Mouse (Mus musculus) CH12.LX (cell line): Measurements from ENCODE around the gene Hyal2. TPM values are rescaled to one million over a fixed set of nuclear protein-coding genes. Genes with fewer than 3 reads are reported as not detected.
A peak's percentile ranks its signal among the peaks of the same experiment; 100 is the strongest.

Experiments used
- DNase-seq: peaks from one replicate; pipeline ENCODE4 v3.0.0-alpha.2; 2013; ENCODE audit errors: extremely low read depth
- H3K27ac ChIP-seq: 2 replicates; pipeline ENCODE4 v1.5.1; 2012; ENCODE audit warnings: low read depth, mild to moderate bottlenecking, control low read depth, moderate library complexity; ENCODE audit not compliant: insufficient read depth
- H3K27me3 ChIP-seq: replicated peaks from 2 replicates; pipeline ENCODE3; 2012; ENCODE audit warnings: inconsistent platforms
- H3K36me3 ChIP-seq, 2 experiments: replicated peaks in 1 of 2; 2 replicates each; pipeline versions ENCODE3 to v1.6.1; 2012; ENCODE audit warnings: inconsistent platforms in 1 of 2, low read length in 1 of 2, mild to moderate bottlenecking in 1 of 2, mixed read lengths in 1 of 2, moderate library complexity in 1 of 2; ENCODE audit not compliant: control insufficient read depth in 1 of 2, insufficient read depth in 1 of 2
- H3K4me1 ChIP-seq, 2 experiments: 2 replicates each; pipeline ENCODE4 v1.6.1; 2012; ENCODE audit warnings: inconsistent platforms in 1 of 2, moderate library complexity in 1 of 2; ENCODE audit not compliant: insufficient read depth in 2 of 2, control insufficient read depth in 1 of 2
- H3K4me2 ChIP-seq: 2 replicates; pipeline ENCODE4 v1.6.1; 2012; ENCODE audit warnings: low read depth, mild to moderate bottlenecking, control low read depth; ENCODE audit not compliant: poor library complexity, insufficient read depth, severe bottlenecking
- H3K4me3 ChIP-seq, 3 experiments: fragments of 150-350 bp in 1 of 3; sonication (generic) in 1 of 3; replicated peaks in 1 of 3; 2 replicates each; pipeline versions ENCODE3 to v1.5.1; 2011 to 2012; ENCODE audit warnings: low read depth in 2 of 3, low read length in 2 of 3, mild to moderate bottlenecking in 2 of 3, moderate library complexity in 2 of 3, control low read depth in 1 of 3, improper control_type of control experiment in 1 of 3, inconsistent platforms in 1 of 3, mixed read lengths in 1 of 3; ENCODE audit not compliant: poor library complexity in 1 of 3
- H3K79me2 ChIP-seq: replicated peaks from 2 replicates; pipeline ENCODE4 v1.6.1; 2012; ENCODE audit warnings: mild to moderate bottlenecking, moderate library complexity; ENCODE audit not compliant: control insufficient read depth, poor library complexity, insufficient read depth, severe bottlenecking; ENCODE audit errors: extremely low read depth
- H3K9ac ChIP-seq: 2 replicates; pipeline ENCODE4 v1.6.1; 2012; ENCODE audit warnings: low read depth, mild to moderate bottlenecking, control low read depth, moderate library complexity; ENCODE audit not compliant: insufficient read depth
- H3K9me3 ChIP-seq: replicated peaks from 2 replicates; pipeline ENCODE3; 2012; ENCODE audit warnings: low read length, inconsistent platforms, mixed read lengths
- BHLHE40 ChIP-seq: IDR thresholded peaks from 2 replicates; pipeline ENCODE4 v1.6.1; 2011; ENCODE audit warnings: mild to moderate bottlenecking, low read depth, low read length, improper control_type of control experiment
- E2F4 ChIP-seq: IDR thresholded peaks from 2 replicates; pipeline ENCODE4 v1.6.1; 2011; ENCODE audit warnings: low read depth, low read length, improper control_type of control experiment; ENCODE audit not compliant: insufficient replicate concordance
- ELF1 ChIP-seq: IDR thresholded peaks from 2 replicates; pipeline ENCODE4 v1.6.1; 2014; ENCODE audit warnings: low read depth, mild to moderate bottlenecking, inconsistent platforms, low read length, improper control_type of control experiment
- EP300 ChIP-seq: IDR thresholded peaks from 2 replicates; pipeline ENCODE4 v1.6.1; 2011; ENCODE audit warnings: low read length, improper control_type of control experiment
- ETS1 ChIP-seq: conservative IDR thresholded peaks from 2 replicates; pipeline ENCODE4 v1.6.1; 2012; ENCODE audit warnings: low read depth, mild to moderate bottlenecking, inconsistent platforms, low read length, improper control_type of control experiment, moderate library complexity
- HCFC1 ChIP-seq: IDR thresholded peaks from 2 replicates; pipeline ENCODE4 v1.6.1; 2012; ENCODE audit warnings: low read depth, mild to moderate bottlenecking, inconsistent platforms, low read length, improper control_type of control experiment
- MAX ChIP-seq: IDR thresholded peaks from 2 replicates; pipeline ENCODE4 v1.6.1; 2011; ENCODE audit warnings: low read length, improper control_type of control experiment
- MXI1 ChIP-seq: IDR thresholded peaks from 2 replicates; pipeline ENCODE4 v1.6.1; 2011; ENCODE audit warnings: mild to moderate bottlenecking, low read depth, low read length, improper control_type of control experiment
- MYC ChIP-seq: IDR thresholded peaks from 2 replicates; pipeline ENCODE4 v1.6.1; 2011; ENCODE audit warnings: low read depth, mild to moderate bottlenecking, improper control_type of control experiment, low read length
- NRF1 ChIP-seq: IDR thresholded peaks from 2 replicates; pipeline ENCODE4 v1.6.1; 2014; ENCODE audit warnings: low read depth, mild to moderate bottlenecking, inconsistent platforms, low read length, improper control_type of control experiment, moderate library complexity
- POLR2A ChIP-seq: IDR thresholded peaks from 2 replicates; pipeline ENCODE4 v1.6.1; 2011; ENCODE audit warnings: low read depth, mild to moderate bottlenecking, improper control_type of control experiment, low read length
- RAD21 ChIP-seq: IDR thresholded peaks from 2 replicates; pipeline ENCODE4 v1.6.1; 2011; ENCODE audit warnings: low read depth, mild to moderate bottlenecking, low read length, improper control_type of control experiment, moderate library complexity
- SIN3A ChIP-seq: IDR thresholded peaks from 2 replicates; pipeline ENCODE4 v1.6.1; 2012; ENCODE audit warnings: low read length, improper control_type of control experiment, inconsistent platforms
- TCF12 ChIP-seq: IDR thresholded peaks from 2 replicates; pipeline ENCODE4 v1.6.1; 2014; ENCODE audit warnings: low read depth, mild to moderate bottlenecking, inconsistent platforms, low read length, improper control_type of control experiment
- USF1 ChIP-seq: IDR thresholded peaks from 2 replicates; pipeline ENCODE4 v1.6.1; 2014; ENCODE audit warnings: low read depth, mild to moderate bottlenecking, inconsistent platforms, low read length, improper control_type of control experiment
- ZC3H11A ChIP-seq: IDR thresholded peaks from 2 replicates; pipeline ENCODE4 v1.6.1; 2012; ENCODE audit warnings: low read depth, mild to moderate bottlenecking, inconsistent platforms, low read length, improper control_type of control experiment
- dilution Hi-C: fragments of 300-500 bp; cut with MboI; formaldehyde crosslinking; loops from 2 replicates; pipeline ENCODE4 v1.14.3; 2020; ENCODE audit warnings: low sequenced_read_pairs; ENCODE audit not compliant: extremely low pct_unique_long_range_greater_than_20kb, extremely low pct_ligation_motif_present
- in situ Hi-C: fragments of 300-500 bp; cut with MboI; formaldehyde crosslinking; loops from 3 replicates; pipeline ENCODE4 v1.14.3; 2019; ENCODE audit warnings: low sequenced_read_pairs, low pct_ligation_motif_present, low pct_unique_long_range_greater_than_20kb, mixed read lengths
- polyA plus RNA-seq: library from polyadenylated mRNA; unstranded; fragments of >175 nt; gene quantifications from 2 replicates; pipeline ENCODE4 v1.2.1, GENCODE M21; 2012; ENCODE audit warnings: low read depth; ENCODE audit not compliant: insufficient read length
- total RNA-seq, 2 experiments: library from RNA; depleted of rRNA; stranded (reverse); fragments of 300-350 nt in 1 of 2; fragments of >200 nt in 1 of 2; gene quantifications; 2 replicates each; pipeline ENCODE4 v1.2.3; 2012 to 2014

Hyal2 gene
- total and polyA plus RNA-seq, 3 experiments = 16.4 to 30.9 (median 26.8) TPM

DNA sequence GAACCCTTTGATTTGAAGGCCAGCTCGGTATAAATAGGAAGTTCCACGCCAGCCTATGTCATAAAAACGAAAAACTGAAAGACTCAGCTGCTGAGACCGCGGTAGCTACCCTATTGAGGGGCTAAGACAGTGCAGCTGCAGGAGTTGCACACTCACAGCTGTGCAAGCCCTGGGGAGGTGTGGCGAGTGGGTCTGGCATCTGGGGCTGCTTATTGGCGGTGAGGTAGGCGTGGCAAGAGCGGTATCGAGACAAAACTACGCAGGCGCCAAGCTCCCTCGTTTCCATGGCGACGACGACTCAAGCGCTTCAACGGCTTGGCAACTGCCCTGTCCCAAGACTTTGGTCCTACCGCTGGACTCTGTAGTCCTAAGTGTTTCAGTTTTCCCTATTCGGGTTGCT is 20.7 kb upstream of the Hyal2 start, which contains the start of gene Zmynd10:
Zmynd10 (plus strand) TSS at position 273 of the 400 bp plus-strand sequence.
- H3K27ac ChIP-seq = no peak within 1 kb of the TSS
- peaks cover 23 to 36% of the 10 kb centered on the region in 2 experiments for H3K36me3 ChIP-seq
- no peak within 1 kb of the TSS for H3K4me3 ChIP-seq
- H3K9ac ChIP-seq = no peak within 1 kb of the TSS
- peaks cover 3 to 42% of the 10 kb centered on the region in 2 experiments; a peak in 3 of 4 replicates for H3K4me1 ChIP-seq
- H3K79me2 ChIP-seq = no peaks in the 10 kb centered on the region
- in situ Hi-C loops = no loop called here
- dilution Hi-C loops = no loop called here
- H3K4me2 ChIP-seq = peak within 1 kb of the TSS; percentile 38
- no peaks in the 10 kb centered on the region for H3K9me3 ChIP-seq
- no peaks in the 10 kb centered on the region for H3K27me3 ChIP-seq
- TF ChIP-seq HCFC1 (peak; percentile 19; the same call in 1 of the 2 replicates), POLR2A (no peak), ZC3H11A (no peak), TCF12 (peak; percentile 71), MXI1 (peak; percentile 79), EP300 (no peak), SIN3A (peak; percentile 99), MAX (peak; percentile 36), BHLHE40 (peak; percentile 35; the same call in 1 of the 2 replicates), ETS1 (peak; percentile 87), ELF1 (peak; percentile 26; the same call in 1 of the 2 replicates), NRF1 (peak; percentile 81), MYC (peak; percentile 49; the same call in 1 of the 2 replicates)
- peak; percentile 96 for DNase-seq

DNA sequence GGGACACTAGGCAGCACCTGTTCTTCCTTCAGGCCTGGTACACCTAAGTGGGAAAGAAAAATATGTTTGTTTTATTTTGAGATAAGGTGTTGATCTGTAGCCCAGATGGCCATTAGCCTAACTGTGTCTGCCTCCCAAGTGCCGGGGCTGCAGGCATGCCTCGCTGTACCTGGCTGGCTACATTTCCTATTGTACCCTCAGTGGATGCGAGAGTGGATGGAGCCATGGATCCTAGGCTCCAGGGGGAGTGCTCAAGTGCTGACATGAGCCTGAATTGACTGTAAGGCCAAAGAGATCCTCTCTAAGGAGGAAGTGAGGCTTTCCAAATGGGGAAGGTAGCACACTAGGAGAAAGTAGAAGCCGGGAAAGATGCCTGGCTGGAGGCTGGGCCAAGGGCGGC is 19.8 kb upstream of the Hyal2 start:
- H3K4me2 ChIP-seq = no peak overlapping the region
- peaks cover 23 to 38% of the 10 kb centered on the region in 2 experiments for H3K36me3 ChIP-seq
- no peak for DNase-seq
- dilution Hi-C loops = no loop called here
- H3K27me3 ChIP-seq = no peaks in the 10 kb centered on the region
- no peak for TF ChIP-seq E2F4
- no peak for TF ChIP-seq RAD21
- no peak for TF ChIP-seq NRF1
- TF ChIP-seq ELF1 = no peak
- no peak for TF ChIP-seq USF1
- in situ Hi-C loops = no loop called here
- H3K9ac ChIP-seq = no peak overlapping the region
- H3K4me1 ChIP-seq = peaks cover 3 to 42% of the 10 kb centered on the region in 2 experiments
- H3K27ac ChIP-seq = no peak overlapping the region
- no peak overlapping the region for H3K4me3 ChIP-seq
- H3K9me3 ChIP-seq = no peaks in the 10 kb centered on the region
- H3K79me2 ChIP-seq = no peaks in the 10 kb centered on the region
